Mouse (Mus musculus) lung, adult 2 months (tissue): Measurements from ENCODE around the gene Icos.

Experiments
- CTCF ChIP-seq: fragments of 200-500 bp; IDR thresholded peaks from 2 replicates; pipeline ENCODE4 v1.5.1; 2011; ENCODE audit warnings: mild to moderate bottlenecking, low read length, control low read depth; ENCODE audit not compliant: insufficient read depth
- POLR2A ChIP-seq: fragments of 200-500 bp; IDR thresholded peaks from 2 replicates; pipeline ENCODE4 v1.6.1; 2011; ENCODE audit warnings: low read depth, mild to moderate bottlenecking, control low read depth, low read length, borderline replicate concordance; ENCODE audit errors: extremely low read depth

GRCm38 (mm10) chr1:60938974-60939373 lies 38.8 kb upstream of the Icos start:
- no peak for TF ChIP-seq POLR2A
- no peak for TF ChIP-seq CTCF
